Mouse (Mus musculus): ENCODE results near the gene Dnttip2.

DNA sequence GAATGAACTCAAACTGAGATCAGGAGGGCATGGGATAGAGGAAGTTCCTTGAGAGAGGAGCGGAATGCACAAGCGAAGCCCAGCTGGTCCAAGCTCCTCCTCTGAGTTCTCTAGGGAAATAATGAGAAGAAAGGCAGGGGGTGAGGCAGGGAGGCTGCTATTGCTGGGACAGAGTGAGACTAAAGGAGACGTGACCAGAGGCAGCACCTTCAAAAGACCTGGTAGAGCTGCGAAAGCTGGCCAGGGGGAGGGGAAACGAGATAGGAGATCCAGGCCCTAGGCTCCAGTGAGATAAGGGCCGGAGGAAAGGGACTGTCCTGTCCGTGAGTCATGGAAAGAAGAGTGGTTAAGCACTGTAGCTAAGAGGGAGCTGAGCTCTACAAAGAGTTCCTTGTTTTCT is 39.7 kb downstream of the Dnttip2 start:
- TF ChIP-seq GATA1 (IDR thresholded peaks at IDR 0.05; ENCODE audit: low read length) (no peak), TAL1 (IDR thresholded peaks at IDR 0.05; ENCODE audit: low read length) (no peak)
